Mouse (Mus musculus): ENCODE data around the gene Rasa3.

Gene Rasa3

DNA sequence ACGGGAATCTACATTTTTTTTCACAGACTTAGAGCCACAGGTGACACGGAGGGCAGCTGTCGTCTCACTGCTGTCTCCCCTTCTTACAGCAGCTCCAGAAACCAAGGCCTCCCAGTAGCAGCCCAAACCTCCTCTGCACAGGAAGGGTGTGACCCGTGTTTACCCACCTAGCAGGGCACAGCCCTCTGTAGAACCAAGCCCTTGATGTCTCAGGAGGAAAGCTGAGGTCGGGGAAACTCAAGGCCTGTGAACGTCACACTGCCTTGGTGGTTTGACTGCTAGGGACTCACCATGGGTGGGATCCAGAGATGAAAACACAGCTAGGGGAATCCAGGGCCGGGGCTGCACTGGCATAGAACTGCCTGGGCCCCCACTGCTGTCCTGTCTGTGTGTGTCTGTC is 9.0 kb upstream of the Rasa3 start:
- DNase-seq (ENCODE audit: extremely low read depth, insufficient read length, low spot score): no peak

DNA sequence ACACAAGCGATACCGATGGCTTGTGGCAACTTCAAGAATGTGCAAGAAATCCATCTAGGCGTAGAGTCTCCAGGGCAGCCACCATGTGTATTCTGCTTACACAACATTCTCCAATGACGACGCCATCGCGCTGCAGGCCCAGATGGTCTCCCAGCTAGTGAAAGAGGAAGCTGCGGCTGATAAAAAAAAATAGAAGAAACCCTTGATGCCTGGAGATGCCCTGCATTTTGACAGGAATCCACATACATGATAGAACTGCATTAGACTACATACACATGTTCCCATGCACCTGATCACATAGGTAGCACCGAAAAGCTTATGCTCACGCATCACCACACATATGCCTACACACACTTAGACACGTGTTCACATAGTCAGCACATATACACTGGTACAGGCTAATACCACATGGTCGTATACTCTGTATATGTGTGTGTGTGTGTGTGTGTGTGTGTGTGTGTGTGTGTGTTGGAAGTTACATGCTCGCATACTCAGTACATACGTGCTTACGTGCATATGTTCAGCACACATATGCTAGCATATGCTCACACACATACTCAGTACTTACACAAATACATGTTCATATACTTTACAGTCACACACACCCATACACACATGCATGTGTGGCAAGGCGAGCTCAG is 8.4 kb upstream of the Rasa3 start:
- no peak for DNase-seq (ENCODE audit: extremely low read depth, insufficient read length, low spot score)

DNA sequence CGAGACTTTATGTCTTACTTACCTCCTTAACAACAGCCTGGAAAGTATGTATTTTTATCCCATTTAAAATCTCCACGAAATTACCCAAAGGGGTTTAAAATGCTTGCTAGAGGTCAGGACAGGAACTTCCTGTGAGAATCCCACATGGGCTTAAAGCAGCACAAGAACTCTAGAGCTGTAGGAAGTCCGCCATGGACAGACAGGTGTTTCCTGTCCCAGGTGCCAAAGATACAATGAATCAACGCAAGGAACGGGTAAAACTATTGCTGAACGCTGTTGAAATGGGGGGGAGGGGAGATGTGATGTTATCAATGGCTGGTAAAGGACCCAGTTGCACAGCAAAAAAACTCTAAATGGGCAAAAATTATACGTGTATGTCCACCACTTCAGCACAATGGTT is 6.7 kb upstream of the Rasa3 start:
- no peak for DNase-seq (ENCODE audit: extremely low read depth, insufficient read length, low spot score)

DNA sequence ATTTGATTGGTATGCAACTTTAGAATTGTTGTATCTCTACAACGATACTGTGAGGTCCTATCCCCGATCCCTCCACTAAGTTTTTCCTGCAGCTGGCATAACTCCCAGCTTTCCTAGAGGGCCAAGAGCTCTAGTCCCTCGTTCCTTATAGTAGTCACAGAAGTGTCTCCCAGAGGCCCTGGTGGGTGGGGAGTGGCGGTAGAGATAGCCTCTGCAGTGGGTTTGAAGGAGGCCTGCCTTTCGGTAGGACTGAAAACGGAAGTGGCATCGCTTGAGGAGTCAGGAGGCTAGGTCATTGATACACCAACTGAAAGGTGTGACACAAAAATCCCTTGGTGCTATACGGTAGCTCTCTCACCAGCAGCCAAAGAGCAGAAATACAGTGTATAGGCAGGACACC is 779 bp upstream of the Rasa3 start:
- no peak for DNase-seq (ENCODE audit: extremely low read depth, insufficient read length, low spot score)

DNA sequence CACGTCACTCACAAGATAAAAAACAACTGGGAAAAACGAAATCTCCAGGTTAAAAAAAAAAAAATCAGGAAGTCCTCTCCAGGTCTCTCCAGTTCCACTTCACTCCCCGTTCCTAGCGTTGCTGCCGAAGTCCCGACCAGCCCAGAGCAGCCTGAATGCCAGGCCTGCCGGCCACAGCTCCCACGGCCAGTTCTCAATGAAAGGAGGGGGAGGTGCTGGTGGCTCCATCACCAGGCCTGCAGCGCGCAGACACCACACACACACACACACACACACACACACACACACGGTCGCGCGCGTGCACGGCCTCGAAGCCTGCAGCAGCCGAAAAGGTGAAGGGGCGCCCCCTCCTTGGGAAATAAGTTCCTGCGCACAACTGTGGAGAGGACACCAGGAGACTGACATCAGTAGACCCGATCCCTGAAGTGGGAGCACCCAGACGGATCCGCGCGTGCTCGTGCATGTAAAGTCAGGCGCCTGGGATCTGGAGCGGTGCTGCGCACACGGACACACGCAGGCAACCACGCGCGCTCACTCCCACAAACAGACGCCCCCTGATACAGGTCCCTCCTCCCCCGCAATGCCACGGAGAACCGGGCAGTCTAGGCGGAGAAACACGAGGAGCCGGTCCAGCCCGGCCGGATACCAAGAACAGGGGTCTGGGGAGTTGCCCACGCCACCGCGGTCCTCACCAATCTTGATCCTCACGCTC is 546 bp downstream of the Rasa3 start:
- peak; percentile 85 for DNase-seq (ENCODE audit: extremely low read depth, insufficient read length, low spot score)

DNA sequence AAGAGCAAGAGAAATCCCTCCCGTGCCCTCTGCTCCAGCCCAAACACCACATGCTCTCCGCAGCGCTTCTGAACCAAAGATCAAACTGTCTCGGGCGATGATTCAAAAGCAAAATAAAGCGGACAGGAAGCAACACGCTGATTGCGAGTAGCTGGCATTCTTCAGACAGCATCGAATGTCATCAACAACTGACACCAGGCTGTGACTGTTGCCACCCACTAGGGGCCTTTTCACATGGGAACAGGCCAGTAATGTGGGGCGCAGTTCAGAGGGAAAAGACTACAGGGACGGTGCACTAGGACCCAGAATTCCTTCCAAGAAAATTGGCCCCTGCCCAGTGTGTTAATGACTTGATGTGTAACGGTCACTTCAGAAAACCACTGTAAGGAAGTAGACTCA is 1.1 kb downstream of the Rasa3 start:
- no peak for DNase-seq (ENCODE audit: extremely low read depth, insufficient read length, low spot score)

DNA sequence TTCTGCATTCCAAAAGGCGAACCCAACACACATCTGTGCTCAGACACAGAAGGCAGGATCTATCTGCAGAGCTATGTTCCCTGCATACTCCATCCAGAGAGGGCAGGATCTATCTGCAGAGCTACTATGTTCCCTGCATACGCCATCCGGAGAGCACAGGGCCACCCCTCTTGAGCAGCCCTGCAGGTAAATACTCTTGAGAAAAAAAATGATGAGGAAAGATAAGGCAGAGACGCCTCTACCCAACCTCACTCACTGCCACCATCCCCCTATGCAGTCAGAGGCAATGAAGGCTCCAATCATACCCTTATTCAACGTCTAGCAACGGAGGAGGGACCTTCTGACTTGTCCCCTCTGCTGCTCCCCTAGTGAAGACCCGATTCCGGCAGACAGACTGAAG is 1.9 kb downstream of the Rasa3 start:
- DNase-seq (ENCODE audit: extremely low read depth, insufficient read length, low spot score): no peak

DNA sequence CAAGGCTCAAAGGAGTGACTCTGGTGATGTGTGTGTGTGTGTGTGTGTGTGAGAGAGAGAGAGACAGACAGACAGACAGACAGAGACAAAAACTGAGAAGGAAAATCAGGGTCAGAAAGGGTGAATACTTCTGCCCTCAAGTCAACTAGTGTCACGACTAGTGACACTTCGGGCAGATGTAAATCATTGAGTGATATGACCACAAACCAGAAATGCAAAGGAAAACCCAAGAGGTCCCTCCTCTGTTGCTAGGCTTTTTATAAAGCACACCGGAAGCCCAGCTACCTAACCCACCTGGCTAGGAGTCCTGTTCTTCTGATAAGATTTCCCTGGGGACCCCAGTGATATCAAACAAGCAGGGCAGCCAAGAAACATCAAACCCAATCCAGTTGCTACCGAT is 2.3 kb downstream of the Rasa3 start:
- DNase-seq (ENCODE audit: extremely low read depth, insufficient read length, low spot score): no peak

DNA sequence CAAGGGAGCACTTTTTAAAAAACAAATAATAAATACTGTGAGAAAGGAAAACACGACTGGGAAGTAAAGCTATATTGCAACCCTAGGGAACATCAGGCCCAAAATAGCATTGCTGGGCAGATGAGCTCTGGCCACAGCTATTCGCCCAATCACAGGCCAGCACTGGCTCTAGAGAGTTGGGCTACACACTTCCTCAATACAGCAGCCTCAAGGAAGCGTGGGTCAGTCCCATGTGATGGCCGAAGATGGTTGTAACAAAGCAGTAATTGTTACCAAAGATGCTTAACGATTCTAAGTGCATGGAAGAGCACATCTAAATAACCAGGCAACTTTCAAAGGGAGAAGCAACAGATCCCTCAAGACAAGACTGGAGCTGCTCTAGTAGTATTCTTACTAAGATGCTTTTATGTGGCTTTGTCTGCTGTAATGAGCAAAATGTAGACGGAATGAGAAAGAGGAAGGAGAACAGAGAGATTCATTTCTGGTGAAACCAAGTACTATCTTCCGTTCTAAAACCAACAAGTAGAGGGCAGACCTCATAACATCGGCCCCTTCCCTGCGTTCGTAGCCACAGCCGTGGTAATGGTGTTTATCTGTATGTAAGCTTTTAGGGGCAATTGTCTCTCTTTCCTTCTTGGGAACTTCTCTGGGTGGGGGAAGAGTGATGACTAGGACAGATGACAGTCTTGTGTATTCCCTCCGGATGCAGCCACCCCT is 3.0 kb downstream of the Rasa3 start:
- DNase-seq (ENCODE audit: extremely low read depth, insufficient read length, low spot score): no peak

DNA sequence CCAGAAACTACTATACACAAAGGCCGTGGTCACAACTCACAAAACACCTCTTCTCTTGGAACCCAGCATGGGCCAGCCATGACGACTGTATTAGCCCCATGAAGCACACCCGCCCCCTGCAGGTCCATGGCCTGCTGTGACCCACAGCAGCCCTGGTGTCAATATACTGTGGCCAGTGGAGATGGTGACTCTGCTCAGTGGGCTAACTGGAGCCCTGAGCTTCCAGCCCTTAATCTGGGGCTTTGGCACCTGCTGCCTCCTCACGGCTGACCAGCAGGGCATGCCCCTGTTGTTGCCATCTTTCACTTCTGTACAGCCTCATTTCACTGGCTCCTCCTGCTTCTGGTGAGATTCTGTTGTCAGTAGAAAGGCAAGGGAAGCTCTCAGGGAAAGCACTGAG is 4.2 kb downstream of the Rasa3 start:
- DNase-seq (ENCODE audit: extremely low read depth, insufficient read length, low spot score): peak; percentile 54

DNA sequence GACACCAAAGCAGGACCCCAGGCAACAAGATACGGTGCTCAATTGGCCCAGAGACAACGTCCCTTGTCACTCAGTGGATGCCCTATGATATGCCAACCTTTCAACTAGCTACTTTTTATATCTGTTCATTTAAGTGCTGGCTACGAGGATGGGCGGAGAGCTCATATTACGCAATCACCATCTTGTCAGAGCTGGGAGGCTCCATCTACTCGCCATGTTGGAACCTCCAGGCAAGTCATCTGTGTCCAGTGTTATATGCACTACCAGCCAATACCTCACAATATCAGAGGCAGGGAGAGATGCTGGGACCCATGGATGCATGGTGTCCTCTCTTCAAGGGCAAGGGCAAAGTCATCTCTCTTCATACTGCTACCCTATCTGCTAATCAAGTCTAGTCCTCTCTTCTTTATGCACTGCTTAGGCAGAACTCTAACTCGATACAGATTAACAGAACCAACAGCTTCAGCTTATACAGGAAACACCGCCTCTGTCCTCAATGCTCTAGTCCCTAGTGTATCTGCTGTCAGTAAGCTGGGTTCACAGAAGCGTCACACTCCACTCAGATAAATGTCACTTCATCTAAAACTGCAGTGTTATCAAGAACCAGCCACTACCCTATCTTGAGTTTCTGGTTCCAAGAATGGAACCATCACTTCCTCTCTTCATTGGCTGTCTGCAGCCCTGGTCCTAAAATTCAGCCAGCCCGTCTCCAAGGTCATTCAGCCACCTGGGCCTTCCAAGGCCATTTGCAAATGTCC is 6.0 kb downstream of the Rasa3 start:
- no peak for DNase-seq (ENCODE audit: extremely low read depth, insufficient read length, low spot score)

DNA sequence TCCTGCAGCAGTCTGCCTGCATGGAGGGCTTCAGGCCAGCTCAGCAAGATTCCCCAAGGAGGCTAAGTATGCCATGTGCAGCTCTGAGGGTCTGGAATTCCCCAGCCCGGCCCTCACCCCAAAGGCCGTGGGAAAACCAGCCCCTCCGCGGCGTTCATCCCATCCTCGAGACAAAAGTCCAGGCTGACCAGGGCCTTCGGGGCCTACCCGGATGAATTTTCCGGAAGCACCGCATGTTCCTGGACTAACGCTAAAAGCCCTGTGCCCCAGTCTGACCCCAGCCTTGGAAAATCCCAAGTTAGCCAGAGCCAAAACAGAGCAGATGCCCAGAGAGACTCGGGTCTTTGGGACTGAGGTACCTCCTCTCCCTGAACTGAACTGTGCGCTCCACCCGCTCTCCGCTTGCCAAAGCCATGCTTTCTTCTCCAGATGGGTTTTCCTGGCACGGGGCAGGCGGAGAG is 7.4 kb downstream of the Rasa3 start:
- DNase-seq (ENCODE audit: extremely low read depth, insufficient read length, low spot score): no peak

DNA sequence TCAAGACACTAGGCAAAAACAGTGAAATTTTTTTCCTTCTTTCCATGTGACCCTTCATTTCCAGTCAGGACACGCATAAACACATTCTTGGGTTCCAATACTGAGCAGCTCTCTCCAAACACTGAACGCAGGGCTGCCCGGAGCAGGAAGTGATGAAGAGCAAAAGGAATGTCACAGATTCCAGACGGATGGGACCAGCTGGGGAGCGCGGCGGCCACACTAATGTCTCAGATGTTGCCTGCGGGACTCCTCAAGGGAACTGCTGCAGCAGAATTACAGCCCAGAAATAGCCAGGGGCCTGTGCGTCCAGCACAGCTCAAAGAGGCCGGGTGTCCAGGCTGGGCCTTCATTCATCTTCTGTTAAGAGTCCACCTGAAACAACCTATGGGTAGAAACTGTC is 9.0 kb downstream of the Rasa3 start:
- DNase-seq (ENCODE audit: extremely low read depth, insufficient read length, low spot score): peak; percentile 74

DNA sequence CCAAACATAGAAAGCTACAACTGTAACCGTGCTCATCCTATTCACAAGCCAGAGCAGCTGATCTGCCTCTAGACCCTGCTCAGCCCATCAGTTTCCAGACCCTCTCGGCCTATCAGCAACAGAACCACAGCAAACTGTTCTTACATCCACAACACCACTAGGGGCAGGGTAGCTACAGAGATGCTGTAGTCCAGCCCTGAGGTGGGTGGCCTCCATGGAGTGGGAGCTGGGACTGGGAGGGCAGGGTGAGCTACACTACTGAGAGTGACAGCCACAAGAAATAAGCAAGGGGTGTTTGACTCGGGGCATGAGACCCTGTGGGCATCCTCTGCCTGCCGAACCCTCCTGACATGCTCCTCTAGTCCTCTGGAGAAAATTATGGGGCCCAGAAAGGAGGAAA is 9.5 kb downstream of the Rasa3 start:
- DNase-seq (ENCODE audit: extremely low read depth, insufficient read length, low spot score): peak; percentile 43

DNA sequence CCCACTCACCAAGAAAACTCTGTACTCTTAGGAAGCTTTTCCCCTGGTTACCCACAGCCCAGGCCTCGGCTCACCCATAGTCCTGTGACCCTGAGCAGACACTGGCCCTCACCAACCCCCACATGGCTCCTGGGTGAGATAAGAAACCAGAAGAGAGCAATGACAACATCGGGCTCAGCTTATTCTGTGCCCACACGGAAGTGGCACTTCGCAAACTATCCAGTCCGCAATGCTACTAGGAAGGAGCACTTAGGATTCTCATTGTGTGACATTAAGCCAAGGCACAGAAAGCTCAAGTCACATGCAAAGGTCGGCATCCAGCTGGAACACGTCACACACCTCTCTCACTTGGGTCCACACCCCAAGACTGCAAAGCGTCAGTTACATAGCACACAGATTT is 11.5 kb downstream of the Rasa3 start:
- no peak for DNase-seq (ENCODE audit: extremely low read depth, insufficient read length, low spot score)

DNA sequence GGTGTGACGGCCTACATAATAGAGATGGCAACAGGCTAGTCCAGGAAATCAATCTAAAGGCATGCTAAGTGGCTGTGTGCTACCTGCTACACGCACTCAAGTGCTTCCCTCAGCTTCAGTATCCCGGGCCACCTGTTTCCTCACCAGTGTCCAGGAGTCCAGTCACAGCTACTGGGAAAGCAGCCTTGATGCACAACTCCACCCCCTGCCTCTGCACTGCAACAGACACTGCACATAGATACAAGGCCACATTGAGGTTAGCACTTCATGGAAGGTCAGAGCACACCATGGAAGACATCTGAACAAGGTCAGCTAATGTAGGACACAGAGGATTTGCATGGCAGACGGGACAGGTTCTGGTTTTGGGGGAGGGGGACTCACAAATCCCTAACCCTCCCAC is 11.9 kb downstream of the Rasa3 start:
- no peak for DNase-seq (ENCODE audit: extremely low read depth, insufficient read length, low spot score)

DNA sequence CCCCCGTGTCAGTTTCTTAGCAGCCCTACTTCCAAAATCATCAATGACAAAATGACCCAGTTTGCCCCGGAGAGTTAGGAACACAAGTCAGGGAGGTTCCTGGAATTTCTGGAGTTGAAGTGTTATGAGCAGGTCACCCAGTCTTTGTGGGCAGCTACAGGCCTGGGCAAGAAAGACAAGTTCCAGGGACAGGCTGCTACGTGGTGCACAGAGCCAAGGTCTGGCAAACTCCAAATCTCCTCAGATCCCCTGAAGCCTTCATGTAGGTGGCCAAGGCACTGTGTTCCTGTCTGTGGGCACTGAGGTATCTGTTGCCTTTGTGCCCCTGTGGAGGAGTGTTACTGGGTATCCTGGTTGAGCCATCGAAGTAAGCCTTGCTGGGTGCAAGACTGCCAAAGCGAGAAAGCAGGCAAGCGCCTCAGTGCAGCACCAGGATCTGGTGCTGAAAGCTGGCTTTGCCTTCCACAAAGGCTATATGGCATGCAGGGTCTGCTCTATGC is 12.6 kb downstream of the Rasa3 start:
- no peak for DNase-seq (ENCODE audit: extremely low read depth, insufficient read length, low spot score)

DNA sequence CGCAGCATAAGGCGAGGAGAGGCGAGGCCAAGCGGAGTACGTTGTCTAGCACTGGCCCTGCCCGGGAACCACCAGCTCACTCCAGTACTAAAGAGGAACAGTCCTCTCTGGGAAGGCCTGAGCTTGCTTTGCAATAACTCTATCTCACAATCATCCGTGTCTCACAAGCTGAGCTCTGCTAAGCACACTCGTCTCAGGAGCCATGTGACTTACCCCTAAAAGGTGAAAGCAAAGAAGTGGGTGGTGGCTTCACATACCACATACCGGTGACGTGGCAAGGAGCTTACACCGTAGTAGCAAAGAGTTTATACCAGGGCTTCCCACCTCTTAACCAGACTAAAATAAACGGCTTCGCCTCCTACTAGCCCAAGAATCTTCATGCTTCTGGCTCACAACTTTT is 17.1 kb downstream of the Rasa3 start:
- no peak for DNase-seq (ENCODE audit: extremely low read depth, insufficient read length, low spot score)

DNA sequence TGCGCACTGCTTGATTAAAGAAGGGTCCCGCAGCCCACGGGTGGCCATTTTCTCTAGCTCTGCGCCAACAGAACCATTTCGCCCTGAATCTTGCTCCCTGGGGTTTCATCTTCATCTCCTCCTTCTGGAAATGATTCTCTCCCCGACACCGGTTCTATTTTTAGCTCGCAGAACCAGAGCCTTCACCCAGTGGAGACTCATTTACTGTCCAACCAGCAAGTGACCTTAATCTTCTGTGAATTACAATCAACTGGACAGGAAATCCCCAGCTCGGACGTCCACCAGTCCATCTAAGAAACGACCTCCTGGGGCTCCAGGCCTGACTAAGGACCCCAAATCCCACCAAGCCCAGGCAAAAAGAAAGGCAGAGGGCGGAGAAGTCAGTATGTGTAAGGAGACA is 19.9 kb downstream of the Rasa3 start:
- DNase-seq (ENCODE audit: extremely low read depth, insufficient read length, low spot score): no peak

DNA sequence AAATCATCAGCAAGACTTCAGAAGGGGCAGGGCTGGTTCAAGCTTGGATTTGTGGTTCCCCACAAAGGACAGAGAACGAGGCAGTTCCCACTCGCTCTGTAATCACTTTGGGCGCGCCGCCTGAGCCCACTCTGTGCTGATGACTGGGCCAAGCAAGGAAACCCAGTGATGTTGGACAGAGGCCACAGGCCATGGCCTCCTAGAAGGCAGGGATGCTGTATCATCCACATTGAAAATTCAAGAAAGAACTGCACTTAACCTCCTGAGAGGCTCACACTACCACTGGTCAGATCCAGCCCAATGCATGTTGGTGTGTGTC is 22.4 kb downstream of the Rasa3 start:
- DNase-seq (ENCODE audit: extremely low read depth, insufficient read length, low spot score): no peak

DNA sequence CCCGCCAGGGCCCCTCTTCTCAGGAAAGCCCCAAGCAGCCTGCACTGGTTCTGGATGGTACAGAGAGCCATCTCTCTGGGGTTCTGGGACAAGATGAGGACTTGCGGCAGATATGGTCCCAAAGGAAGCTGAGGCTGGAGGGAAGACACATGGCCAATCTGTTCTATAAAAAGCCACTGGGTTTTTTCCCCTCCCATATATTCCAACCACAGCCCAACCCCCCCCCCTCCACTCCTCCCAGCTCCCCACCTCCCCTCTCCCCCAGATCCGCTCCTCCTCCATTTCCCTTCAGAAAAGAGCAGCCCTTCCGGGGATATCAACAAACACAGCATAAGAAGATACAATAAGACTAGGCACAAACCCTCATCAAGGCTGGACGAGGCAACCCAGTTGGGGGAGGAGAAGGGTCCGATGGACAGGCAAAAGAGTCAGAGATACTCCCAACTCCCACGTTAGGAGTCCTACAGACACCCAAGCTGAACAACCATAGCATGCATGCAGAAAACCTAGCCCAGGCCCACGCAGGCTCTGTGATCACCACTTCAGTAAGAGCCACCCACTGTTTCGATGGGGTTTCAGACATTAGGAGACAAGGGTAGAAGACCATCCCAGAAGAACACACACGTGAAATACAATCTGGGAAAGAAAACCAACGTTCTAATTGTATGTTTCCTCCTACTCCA is 22.9 kb downstream of the Rasa3 start:
- DNase-seq (ENCODE audit: extremely low read depth, insufficient read length, low spot score): no peak

All from 3134 (cell line).